8 mouse cellular contexts compared by ENCODE assay signal in the genomic region with DNA sequence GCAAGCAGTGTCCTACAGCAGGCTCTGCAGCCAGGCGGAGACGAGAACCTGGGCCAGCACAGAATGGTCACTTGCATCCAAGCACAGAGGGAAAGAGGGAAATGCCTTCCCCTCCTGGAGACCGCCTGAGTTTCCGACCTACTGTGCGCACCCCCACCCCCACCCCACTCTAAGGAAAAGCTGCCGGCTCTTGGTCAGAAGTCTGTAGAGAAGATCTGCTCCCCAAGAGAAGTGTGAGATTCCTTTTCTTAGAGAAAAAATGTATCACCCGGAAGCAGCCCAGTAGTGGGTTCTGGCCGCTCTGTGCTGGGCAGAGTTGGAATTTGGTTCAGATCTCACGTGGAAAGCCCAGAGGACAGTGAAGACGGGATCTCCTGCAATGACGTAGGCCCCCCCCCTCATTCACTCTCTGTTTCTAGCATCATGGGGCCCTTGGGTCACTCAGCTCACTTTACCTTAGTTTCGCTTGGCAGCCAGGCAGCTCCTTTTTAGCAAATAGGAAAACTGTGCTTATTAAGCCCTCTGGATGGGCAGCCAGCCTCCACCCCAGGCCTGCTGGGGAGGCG.
DNase-seq lines count a peak whose midpoint lies in the region; ATAC-seq lines count a peak whose summit lies in the region.

No protein-coding gene starts in this region.

- no peaks in the 10 kb centered on the region for H3K36me3 ChIP-seq in kidney, embryonic 15.5 days
- no peaks in the 10 kb centered on the region for H3K36me3 ChIP-seq in hindbrain, embryonic 15.5 days
- no peaks in the 10 kb centered on the region for H3K36me3 ChIP-seq in midbrain, embryonic 14.5 days (ENCODE audit: control insufficient read depth, insufficient read depth, low read length)

- peak overlapping the region; percentile 91 for H3K4me2 ChIP-seq in kidney, embryonic 15.5 days
- H3K4me2 ChIP-seq in hindbrain, embryonic 15.5 days, result peak overlapping the region; percentile 67
- peak overlapping the region; percentile 84 for H3K4me2 ChIP-seq in midbrain, embryonic 14.5 days (ENCODE audit: low read length)

- no peak for DNase-seq in kidney, postnatal 14 days
- DNase-seq in midbrain, embryonic 14.5 days, result no peak
- no peak for DNase-seq in kidney, adult 9 months
- no peak for DNase-seq in kidney, adult 11 months
- no peak for DNase-seq in left cerebral cortex, adult 18-20 months (ENCODE audit: low spot score in 2 of 2)

- 29% methylated on average over 13 of the region's 13 CpGs for WGBS in kidney, embryonic 15.5 days
- 14% methylated on average over 13 of the region's 13 CpGs for WGBS in hindbrain, embryonic 15.5 days
- 11% methylated on average over 13 of the region's 13 CpGs for WGBS in midbrain, embryonic 14.5 days

- peak overlapping the region; percentile 89 for H3K27ac ChIP-seq in kidney, embryonic 15.5 days
- H3K27ac ChIP-seq in brown adipose tissue, adult 24 weeks (replicated peaks; ENCODE audit: low read depth, low read length), result peak overlapping the region; percentile 25
- peak overlapping the region; percentile 94 for H3K27ac ChIP-seq in hindbrain, embryonic 15.5 days (replicated peaks)
- H3K27ac ChIP-seq in midbrain, embryonic 14.5 days (replicated peaks; ENCODE audit: low read depth, low read length), result peak overlapping the region; percentile 99

- no peaks in the 10 kb centered on the region for H3K9me3 ChIP-seq in kidney, embryonic 15.5 days (replicated peaks)
- H3K9me3 ChIP-seq in hindbrain, embryonic 15.5 days, result no peaks in the 10 kb centered on the region
- no peaks in the 10 kb centered on the region for H3K9me3 ChIP-seq in midbrain, embryonic 14.5 days (ENCODE audit: control insufficient read depth, low read length)

- peak overlapping the region; percentile 62 for H3K9ac ChIP-seq in kidney, embryonic 15.5 days
- peak overlapping the region; percentile 73 for H3K9ac ChIP-seq in hindbrain, embryonic 15.5 days
- peak overlapping the region; percentile 86 for H3K9ac ChIP-seq in midbrain, embryonic 14.5 days (replicated peaks; ENCODE audit: low read length)

- H3K4me3 ChIP-seq in kidney, embryonic 15.5 days (replicated peaks), result peak overlapping the region; percentile 57
- peak overlapping the region; percentile 51 for H3K4me3 ChIP-seq in brown adipose tissue, adult 24 weeks (ENCODE audit: insufficient read depth, low read depth, low read length)
- H3K4me3 ChIP-seq in hindbrain, embryonic 15.5 days, result peak overlapping the region; percentile 60
- H3K4me3 ChIP-seq in midbrain, embryonic 14.5 days (replicated peaks; ENCODE audit: low read depth, low read length), result peak overlapping the region; percentile 67

- H3K4me1 ChIP-seq in kidney, embryonic 15.5 days, result peaks cover 84% of the 10 kb centered on the region
- H3K4me1 ChIP-seq in brown adipose tissue, adult 24 weeks (ENCODE audit: control insufficient read depth, insufficient read depth, insufficient read length, low read length), result peaks cover 64% of the 10 kb centered on the region
- peaks cover 61% of the 10 kb centered on the region for H3K4me1 ChIP-seq in hindbrain, embryonic 15.5 days (replicated peaks)
- peaks cover 42% of the 10 kb centered on the region for H3K4me1 ChIP-seq in midbrain, embryonic 14.5 days (ENCODE audit: control insufficient read depth, insufficient read depth, low read length)

- no peaks in the 10 kb centered on the region for H3K27me3 ChIP-seq in kidney, embryonic 15.5 days
- no peaks in the 10 kb centered on the region for H3K27me3 ChIP-seq in hindbrain, embryonic 15.5 days
- H3K27me3 ChIP-seq in midbrain, embryonic 14.5 days (ENCODE audit: control insufficient read depth, insufficient read depth, low read length), result no peaks in the 10 kb centered on the region

- no peak for ATAC-seq in kidney, embryonic 15.5 days (replicated peaks; ENCODE audit: low FRiP score)
- ATAC-seq in hindbrain, embryonic 15.5 days (ENCODE audit: low FRiP score, low read depth), result no peak
- ATAC-seq in midbrain, embryonic 14.5 days (ENCODE audit: low FRiP score, low TSS enrichment), result no peak

Comparison
In these comparisons a context has a peak if more than half of its experiments do, and no peak if none do; other contexts are left out.
1. H3K27ac ChIP-seq: peak in every context shown above with its lines; median percentile 99 in midbrain, embryonic 14.5 days; 94 in hindbrain, embryonic 15.5 days; 89 in kidney, embryonic 15.5 days; 25 in brown adipose tissue, adult 24 weeks.